Mouse (Mus musculus): ENCODE results near the gene Tas2r135.
A peak's percentile ranks its signal among the peaks of the same experiment; 100 is the strongest.

Tas2r135 gene

GRCm38 (mm10) chr6:42405134-42405533, at the start of gene Tas2r135:
Gene Tas2r135, plus strand, starts transcription at chr6:42405434.
- no peak for DNase-seq (ENCODE audit: low spot score in 2 of 2)

GRCm38 (mm10) chr6:42355794-42356600, 49.2 kb upstream of the Tas2r135 start:
- DNase-seq (ENCODE audit: low spot score in 2 of 2), result no peak

GRCm38 (mm10) chr6:42356913-42357312, 48.3 kb upstream of the Tas2r135 start:
- DNase-seq (ENCODE audit: low spot score in 2 of 2), result no peak

GRCm38 (mm10) chr6:42357901-42358300, 47.3 kb upstream of the Tas2r135 start:
- no peak for DNase-seq (ENCODE audit: low spot score in 2 of 2)

GRCm38 (mm10) chr6:42358901-42359300, 46.3 kb upstream of the Tas2r135 start:
- no peak for DNase-seq (ENCODE audit: low spot score in 2 of 2)

GRCm38 (mm10) chr6:42359364-42360147, 45.7 kb upstream of the Tas2r135 start:
- no peak for DNase-seq (ENCODE audit: low spot score in 2 of 2)

- no peak for DNase-seq (ENCODE audit: low spot score in 2 of 2)
These were observed 44.9 kb upstream of the Tas2r135 start for GRCm38 (mm10) chr6:42360231-42360840.

GRCm38 (mm10) chr6:42361041-42361895, 44.0 kb upstream of the Tas2r135 start:
- DNase-seq (ENCODE audit: low spot score in 2 of 2), result no peak

- DNase-seq (ENCODE audit: low spot score in 2 of 2), result no peak
These were observed 43.2 kb upstream of the Tas2r135 start for GRCm38 (mm10) chr6:42362074-42362473.

- no peak for DNase-seq (ENCODE audit: low spot score in 2 of 2)
These were observed 42.7 kb upstream of the Tas2r135 start for GRCm38 (mm10) chr6:42362497-42362896.

GRCm38 (mm10) chr6:42362974-42363373, 42.3 kb upstream of the Tas2r135 start:
- DNase-seq (ENCODE audit: low spot score in 2 of 2), result no peak

GRCm38 (mm10) chr6:42364066-42364465, 41.2 kb upstream of the Tas2r135 start:
- no peak for DNase-seq (ENCODE audit: low spot score in 2 of 2)

- no peak for DNase-seq (ENCODE audit: low spot score in 2 of 2)
These were observed 40.6 kb upstream of the Tas2r135 start for GRCm38 (mm10) chr6:42364607-42365006.

- DNase-seq (ENCODE audit: low spot score in 2 of 2), result no peak
These were observed 40.0 kb upstream of the Tas2r135 start for GRCm38 (mm10) chr6:42365215-42365614.

GRCm38 (mm10) chr6:42369870-42370269, 35.4 kb upstream of the Tas2r135 start:
- no peak for DNase-seq (ENCODE audit: low spot score in 2 of 2)

GRCm38 (mm10) chr6:42370630-42371363, 34.4 kb upstream of the Tas2r135 start:
- no peak for DNase-seq (ENCODE audit: low spot score in 2 of 2)

GRCm38 (mm10) chr6:42372001-42372400, 33.2 kb upstream of the Tas2r135 start:
- DNase-seq (ENCODE audit: low spot score in 2 of 2), result no peak

- no peak for DNase-seq (ENCODE audit: low spot score in 2 of 2)
These were observed 32.8 kb upstream of the Tas2r135 start for GRCm38 (mm10) chr6:42372421-42372815.

- DNase-seq (ENCODE audit: low spot score in 2 of 2), result peak in 1 of 2 experiments; percentile 51
These were observed 32.3 kb upstream of the Tas2r135 start, which contains the start of gene Epha1 for GRCm38 (mm10) chr6:42372816-42373547. Gene Epha1, minus strand, starts transcription at chr6:42373268.
